16 mouse cellular contexts compared by ENCODE assay signal in genomic region chr5:113559627-113560026, GRCm38 (mm10).
DNase-seq lines count a peak whose midpoint lies in the region; ATAC-seq and TF ChIP-seq lines count a peak whose summit lies in the region.
"Had no signal": no experiment of that assay in that cellular context is flagged by ENCODE, and none has a peak within 500 bp of the region (broad histone marks: within the 10 kb centered on the region; RNA-seq: fewer than 3 reads in every experiment).

No protein-coding gene starts in this region.

- ATAC-seq in kidney, embryonic 16.5 days (ENCODE audit: low FRiP score, low TSS enrichment): no peak
- no peak for ATAC-seq in intestine, postnatal 0 days
- ATAC-seq: forebrain, postnatal 0 days; inflammation-experienced regulatory T-cells, adult 6 months; liver, postnatal 0 days had no signal

- H3K4me3 ChIP-seq in kidney, embryonic 16.5 days (ENCODE audit: low read length): no peak overlapping the region
- H3K4me3 ChIP-seq in intestine, postnatal 0 days (ENCODE audit: low read depth, low read length): no peak overlapping the region
- H3K4me3 ChIP-seq in forebrain, embryonic 10.5 days: no peak overlapping the region
- H3K4me3 ChIP-seq: hindbrain, embryonic 10.5 days; neural tube, embryonic 13.5 days had no signal

- H3K27me3 ChIP-seq in kidney, embryonic 16.5 days (ENCODE audit: insufficient read depth, low read length): no peaks in the 10 kb centered on the region
- no peaks in the 10 kb centered on the region for H3K27me3 ChIP-seq in intestine, postnatal 0 days (replicated peaks; ENCODE audit: control insufficient read depth, insufficient read depth, low read length)
- H3K27me3 ChIP-seq in forebrain, embryonic 10.5 days (ENCODE audit: poor library complexity, severe bottlenecking): no peaks in the 10 kb centered on the region
- H3K27me3 ChIP-seq: neural tube, embryonic 13.5 days had no signal

- no peaks in the 10 kb centered on the region for H3K4me1 ChIP-seq in kidney, embryonic 16.5 days (ENCODE audit: insufficient read depth, low read length)
- no peaks in the 10 kb centered on the region for H3K4me1 ChIP-seq in intestine, postnatal 0 days (replicated peaks; ENCODE audit: control insufficient read depth, insufficient read depth, low read length)
- 0 out of 2 replicates have a peak, but pooled peaks cover 6% of the 10 kb centered on the region for H3K4me1 ChIP-seq in forebrain, embryonic 10.5 days
- H3K4me1 ChIP-seq: hindbrain, embryonic 10.5 days had no signal

- no peak for TF ChIP-seq CTCF in intestine, postnatal 0 days (IDR thresholded peaks at IDR 0.05; ENCODE audit: low read depth)

- no peak overlapping the region for H3K9ac ChIP-seq in kidney, embryonic 16.5 days (replicated peaks; ENCODE audit: low read length)
- H3K9ac ChIP-seq in intestine, postnatal 0 days (ENCODE audit: low read depth, low read length): no peak overlapping the region
- H3K9ac ChIP-seq: forebrain, postnatal 0 days; liver, postnatal 0 days; neural tube, embryonic 13.5 days had no signal

- no peak overlapping the region for H3K4me2 ChIP-seq in kidney, embryonic 16.5 days (replicated peaks; ENCODE audit: low read depth, low read length)
- H3K4me2 ChIP-seq in intestine, postnatal 0 days (replicated peaks; ENCODE audit: low read depth): no peak overlapping the region
- H3K4me2 ChIP-seq: neural tube, embryonic 13.5 days had no signal

- H3K9me3 ChIP-seq in kidney, embryonic 16.5 days (ENCODE audit: low read length): no peaks in the 10 kb centered on the region
- no peaks in the 10 kb centered on the region for H3K9me3 ChIP-seq in intestine, postnatal 0 days (ENCODE audit: control insufficient read depth)
- no peaks in the 10 kb centered on the region for H3K9me3 ChIP-seq in forebrain, embryonic 10.5 days
- H3K9me3 ChIP-seq: hindbrain, embryonic 10.5 days; neural tube, embryonic 13.5 days had no signal

- DNase-seq in adrenal gland, postnatal 14 days: peak; percentile 65
- no peak for DNase-seq in adrenal gland, adult 8-10 months
- DNase-seq in kidney, adult 9 months: peak; percentile 23
- peak; percentile 55 for DNase-seq in MN1 (ENCODE audit: low spot score)
- DNase-seq in ovary, postnatal 14 days (ENCODE audit: low spot score): no peak
- no peak for DNase-seq in forebrain, embryonic 10.5 days (ENCODE audit: extremely low spot score, low spot score)
- DNase-seq: cerebellum, postnatal 10 days; forebrain, postnatal 0 days; liver, postnatal 0 days; right cerebral cortex, postnatal 4 days; thymus, postnatal 25 days had no signal

- no peak overlapping the region for H3K27ac ChIP-seq in kidney, embryonic 16.5 days (ENCODE audit: low read length)
- peak overlapping the region; percentile 46; the same call in 1 of the 2 replicates for H3K27ac ChIP-seq in intestine, postnatal 0 days (ENCODE audit: low read depth, low read length)
- H3K27ac ChIP-seq in forebrain, embryonic 10.5 days: no peak overlapping the region
- H3K27ac ChIP-seq: hindbrain, embryonic 10.5 days; neural tube, embryonic 13.5 days had no signal

- WGBS in kidney, embryonic 16.5 days: 65% methylated on average over 5 of the region's 5 CpGs
- WGBS in intestine, postnatal 0 days: 51% methylated on average over 5 of the region's 5 CpGs
- WGBS in forebrain, embryonic 10.5 days: 86% methylated on average over 5 of the region's 5 CpGs

- H3K36me3 ChIP-seq in kidney, embryonic 16.5 days (ENCODE audit: insufficient read depth, low read length): no peaks in the 10 kb centered on the region
- H3K36me3 ChIP-seq in intestine, postnatal 0 days (ENCODE audit: control insufficient read depth, insufficient read depth): no peaks in the 10 kb centered on the region
- H3K36me3 ChIP-seq in forebrain, embryonic 10.5 days (replicated peaks): no peaks in the 10 kb centered on the region
- H3K36me3 ChIP-seq: neural tube, embryonic 13.5 days had no signal

Comparison
In these comparisons a context has a peak if more than half of its experiments do, and no peak if none do; other contexts are left out.
1. DNase-seq: peak in adrenal gland, postnatal 14 days (single experiment), kidney, adult 9 months (single experiment) and MN1 (single experiment); none in adrenal gland, adult 8-10 months (single experiment), ovary, postnatal 14 days (single experiment) and forebrain, embryonic 10.5 days (single experiment).